Mouse (Mus musculus) central nervous system, embryonic 14 days (tissue): ENCODE measurements around the gene Ccdc167. TPM values are rescaled to one million over a fixed set of nuclear protein-coding genes. Genes with fewer than 3 reads are reported as not detected.

ENCODE experiments used
- polyA plus RNA-seq: library from polyadenylated mRNA; depleted of rRNA; stranded (reverse); fragments of >200 nt; gene quantifications from 2 replicates; pipeline ENCODE4 v1.2.3, GENCODE M21; 2012; rRNA removed

Ccdc167 gene
- 18.4 and 21.8 TPM in 2 replicates for polyA plus RNA-seq

GRCm38 (mm10) chr17:29716732-29717445 lies at the start of gene Ccdc167:
TSS of gene Ccdc167 (minus strand) at chr17:29717044.

GRCm38 (mm10) chr17:29660076-29660761 lies 56.6 kb downstream of the Ccdc167 start, which contains the start of gene Cmtr1:
TSS of gene Cmtr1 (plus strand) at chr17:29660595.

Other genes starting within 250 kb of the Ccdc167 start
- gene Pim1, start 226.3 kb downstream of the Ccdc167 start, polyA plus RNA-seq, result 15.1 and 15.2 TPM in 2 replicates
- not detected in 2 replicates for gene Gm17657, start 167.4 kb downstream of the Ccdc167 start, polyA plus RNA-seq
- 28.9 and 32.1 TPM in 2 replicates for gene Tbc1d22b, start 167.3 kb downstream of the Ccdc167 start, polyA plus RNA-seq
- gene Tmem217, start 164.7 kb downstream of the Ccdc167 start, polyA plus RNA-seq, result 0.15 and 0.17 TPM in 2 replicates
- 65.8 and 66.6 TPM in 2 replicates for gene Rnf8, start 102.3 kb downstream of the Ccdc167 start, polyA plus RNA-seq
- 3.3 and 3.5 TPM in 2 replicates for gene Gm28043, start 102.2 kb downstream of the Ccdc167 start, polyA plus RNA-seq
- gene Cmtr1, start 56.4 kb downstream of the Ccdc167 start, polyA plus RNA-seq, result 58.4 and 68.5 TPM in 2 replicates